Mouse (Mus musculus) urinary bladder, postnatal 4 days (tissue): Measurements from ENCODE around the gene Haghl.
"Not testable (repeated sequence)": the region's sequence is repeated elsewhere in the genome, so short reads cannot be mapped to it uniquely, and the experiment has no call there.

Experiments used
- DNase-seq, 2 experiments: peaks; one replicate each; pipeline ENCODE4 v3.0.0; 2021 to 2022; ENCODE audit warnings: low spot score in 2 of 2

Haghl gene

DNA sequence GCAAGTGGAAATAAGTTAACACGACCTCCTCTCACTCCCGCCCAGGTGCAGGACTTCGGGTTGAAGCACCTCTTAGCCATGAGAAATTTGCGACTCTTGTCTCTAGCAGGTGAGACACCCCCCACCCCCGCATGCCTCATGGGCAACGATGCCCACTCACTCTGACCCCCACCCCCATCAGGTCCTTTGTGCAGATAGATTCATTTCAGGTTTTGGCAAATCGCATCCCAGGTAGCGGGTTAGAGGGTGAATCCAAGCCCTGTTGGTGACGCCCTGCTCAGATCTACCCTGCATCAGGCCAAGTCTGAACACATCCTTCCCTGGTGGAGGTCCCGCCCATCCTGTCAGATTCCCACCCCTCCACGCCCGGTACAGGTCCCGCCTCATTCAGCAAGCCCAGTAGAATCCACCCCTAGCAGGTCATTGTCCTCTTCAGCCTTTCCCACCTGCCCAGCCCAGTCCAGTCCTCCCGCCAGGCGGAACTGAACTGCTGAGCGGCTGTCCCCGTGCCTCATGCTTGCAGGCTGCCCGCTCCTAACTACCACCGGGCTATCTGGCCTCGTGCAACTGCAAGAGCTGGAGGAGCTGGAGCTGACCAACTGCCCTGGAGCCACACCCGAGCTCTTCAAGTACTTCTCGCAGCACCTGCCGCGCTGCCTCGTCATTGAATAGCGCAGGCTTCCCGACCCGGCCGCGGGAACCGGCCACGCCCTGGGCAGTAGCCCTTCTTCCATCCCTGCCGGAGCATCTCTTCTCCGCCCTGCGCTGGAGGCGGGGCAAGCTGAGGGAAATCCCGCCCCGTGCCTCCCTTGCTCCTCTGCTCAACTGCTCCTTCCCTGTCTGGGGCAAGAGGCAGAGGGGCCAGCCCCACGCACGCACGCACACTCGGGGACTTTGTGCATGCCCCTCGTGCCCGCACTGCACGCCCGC, 33.6 kb upstream of the Haghl start:
- no peak for DNase-seq

DNA sequence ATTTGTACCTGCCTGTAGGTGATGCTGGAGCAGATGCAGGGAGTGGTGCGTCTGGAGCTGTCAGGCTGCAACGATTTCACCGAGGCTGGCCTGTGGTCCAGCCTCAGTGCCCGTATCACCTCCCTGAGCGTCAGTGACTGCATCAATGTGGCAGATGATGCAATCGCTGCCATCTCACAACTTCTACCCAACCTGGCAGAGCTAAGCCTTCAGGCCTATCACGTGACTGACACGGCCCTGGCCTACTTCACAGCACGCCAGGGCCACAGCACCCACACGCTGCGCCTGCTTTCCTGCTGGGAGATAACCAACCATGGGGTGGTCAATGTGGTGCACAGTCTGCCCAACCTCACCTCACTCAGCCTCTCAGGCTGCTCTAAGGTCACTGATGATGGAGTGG, 32.2 kb upstream of the Haghl start:
- DNase-seq, result no peak

DNA sequence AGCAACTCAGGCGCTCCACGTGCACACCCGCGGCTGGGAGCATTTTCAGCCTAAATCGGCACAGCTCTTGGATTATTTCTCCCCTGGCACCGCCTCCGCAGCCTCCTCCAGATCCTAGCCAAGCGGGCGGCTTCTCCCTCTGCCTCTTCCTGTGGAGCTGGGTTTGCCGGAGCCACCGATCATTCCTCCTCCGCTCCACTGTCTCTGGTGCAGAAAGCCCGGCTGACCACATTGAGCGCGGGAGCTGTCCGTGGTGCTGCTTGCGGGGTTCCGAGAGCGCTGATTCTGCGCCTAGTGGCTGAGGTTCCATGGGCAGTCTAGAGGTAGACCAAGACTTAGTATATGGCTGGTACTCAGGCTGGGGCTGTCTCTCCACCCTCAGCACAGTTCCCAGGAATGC, 28.0 kb upstream of the Haghl start:
- DNase-seq, result peak; percentile 81 to 93

DNA sequence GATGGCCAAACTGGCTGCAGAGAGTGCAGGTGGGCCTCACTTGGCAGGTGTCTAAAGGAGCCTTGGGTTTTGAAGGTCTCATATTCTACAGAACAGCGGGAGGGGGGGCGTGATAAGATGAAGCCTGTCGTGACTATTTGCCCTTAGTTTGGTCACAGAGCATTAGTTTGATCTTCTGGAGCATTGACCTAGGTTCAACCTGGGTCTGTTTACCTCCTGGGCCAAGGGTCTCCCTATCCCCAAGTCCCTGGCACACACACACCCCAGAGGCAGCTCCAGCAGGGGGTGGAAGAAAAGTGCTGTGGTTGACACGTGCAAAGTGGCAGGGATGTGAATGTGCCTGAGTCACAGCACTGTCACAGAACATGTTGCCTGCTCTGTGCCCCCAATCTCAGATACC, 25.4 kb upstream of the Haghl start:
- DNase-seq, result no peak

DNA sequence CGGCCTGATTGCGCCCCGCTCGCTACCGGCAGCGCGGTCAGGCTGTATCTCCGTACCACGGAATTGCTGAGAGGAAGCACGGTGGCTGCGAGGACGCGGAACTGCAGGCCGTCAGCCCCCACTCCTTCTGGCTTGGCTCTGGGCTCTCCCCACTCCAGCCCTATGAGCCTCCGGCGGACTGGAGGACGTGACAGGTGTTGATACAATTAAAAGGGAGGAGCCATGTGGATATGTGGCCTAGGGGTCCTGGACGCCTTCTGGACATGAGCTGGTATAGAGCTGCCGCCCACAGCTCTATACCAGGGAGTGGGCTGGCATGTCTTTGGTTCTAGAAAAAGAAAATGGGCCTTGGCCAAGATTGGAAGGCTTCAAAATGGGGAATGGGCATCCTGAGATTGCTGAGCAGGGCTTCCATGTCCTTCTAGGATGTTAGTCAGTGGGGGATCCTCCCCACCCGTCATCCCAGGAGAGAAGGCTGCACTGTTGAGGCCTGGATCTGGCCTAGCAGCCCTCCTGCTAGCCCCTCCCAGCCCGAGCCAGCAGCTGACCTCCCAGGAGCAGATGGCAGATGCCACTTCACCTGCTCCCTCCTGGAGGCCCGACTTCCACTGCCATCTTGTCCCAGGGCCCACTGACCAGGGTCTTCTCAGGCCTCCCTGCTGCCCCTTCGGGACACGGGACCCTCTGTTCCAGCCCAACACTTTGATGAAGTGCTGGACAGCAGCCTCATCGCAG, 24.3 kb upstream of the Haghl start:
- no peak for DNase-seq

DNA sequence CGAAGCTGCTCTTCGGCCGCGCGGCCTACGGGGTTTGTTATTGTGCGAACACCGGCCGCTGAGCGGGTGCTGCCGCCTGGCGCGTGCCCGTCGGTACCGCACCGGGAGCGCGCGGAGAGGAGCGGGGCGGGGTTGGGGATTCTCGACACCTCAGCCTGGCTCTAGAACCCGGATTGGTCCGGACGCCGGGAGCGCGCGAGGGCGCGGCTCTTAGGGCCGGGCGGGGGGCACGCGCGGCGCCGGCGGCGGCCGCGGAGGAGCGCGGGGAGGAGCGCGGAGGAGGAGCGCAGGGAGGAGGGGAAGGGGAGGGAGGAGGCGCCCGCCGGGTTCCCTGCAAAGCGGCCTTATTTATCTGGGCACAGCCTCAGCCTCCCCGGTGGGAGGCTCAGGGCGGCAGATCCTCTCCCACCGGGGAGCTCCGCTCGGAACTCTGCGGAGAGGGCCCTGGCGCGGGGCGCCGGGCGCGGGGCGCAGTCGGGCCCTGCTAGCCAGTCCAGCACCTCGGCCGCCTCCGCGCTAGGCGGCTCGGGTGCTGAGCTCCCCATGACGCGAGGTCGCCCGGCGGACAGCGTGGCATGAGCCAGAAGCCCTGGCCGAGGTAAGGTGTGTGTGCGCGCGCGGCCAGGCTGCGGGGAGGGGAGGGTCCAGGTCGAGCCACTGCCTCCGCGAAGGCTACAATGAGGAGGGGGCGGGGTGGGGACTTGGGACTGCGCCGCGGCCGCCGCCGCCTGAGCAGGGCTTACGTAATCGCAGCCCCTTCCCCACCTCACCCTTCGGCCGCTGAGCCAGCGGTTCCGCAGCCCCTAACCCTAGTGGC, 23.5 kb upstream of the Haghl start, which contains the start of gene Fbxl16:
Gene Fbxl16, plus strand, starts transcription at position 297 of the 817 bp plus-strand sequence.
- no peak for DNase-seq

DNA sequence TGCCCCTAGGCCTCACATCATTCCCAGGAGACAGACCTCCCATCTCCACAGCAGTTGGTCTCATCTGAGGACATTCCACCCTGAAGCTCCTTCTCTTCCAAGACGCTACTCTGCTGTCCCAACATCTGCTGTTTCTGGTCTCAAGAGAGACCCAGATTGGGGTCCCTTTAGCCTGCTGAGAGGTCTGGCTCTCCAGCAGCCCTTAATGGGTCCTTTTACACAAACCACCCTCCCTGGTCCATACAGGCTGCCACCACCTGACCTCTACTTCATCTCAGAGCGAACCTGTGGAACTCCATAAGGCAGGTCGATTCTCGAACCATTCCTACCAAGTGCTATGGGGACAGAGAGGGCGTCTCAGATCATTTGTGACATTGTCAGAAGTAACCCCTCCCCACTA, 22.6 kb upstream of the Haghl start:
- no peak for DNase-seq

DNA sequence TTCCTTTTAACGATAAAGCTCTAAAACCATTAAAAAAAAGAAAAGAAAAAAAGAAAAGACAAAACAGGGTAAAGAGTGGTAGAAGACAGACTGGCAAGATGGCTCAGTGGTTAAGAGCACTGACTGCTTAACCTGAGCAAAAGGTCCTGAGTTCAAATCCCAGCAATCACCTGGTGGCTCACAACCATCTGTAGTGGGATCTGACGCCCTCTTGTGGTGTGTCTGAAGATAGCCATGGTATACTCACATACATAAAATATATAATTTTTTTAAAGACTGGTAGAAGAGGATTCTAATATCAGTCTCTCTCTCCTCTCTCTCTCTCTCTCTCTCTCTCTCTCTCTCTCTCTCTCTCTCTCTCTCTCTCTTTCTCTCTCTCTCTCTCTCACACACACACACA, 22.0 kb upstream of the Haghl start:
- not testable (repeated sequence) for DNase-seq

DNA sequence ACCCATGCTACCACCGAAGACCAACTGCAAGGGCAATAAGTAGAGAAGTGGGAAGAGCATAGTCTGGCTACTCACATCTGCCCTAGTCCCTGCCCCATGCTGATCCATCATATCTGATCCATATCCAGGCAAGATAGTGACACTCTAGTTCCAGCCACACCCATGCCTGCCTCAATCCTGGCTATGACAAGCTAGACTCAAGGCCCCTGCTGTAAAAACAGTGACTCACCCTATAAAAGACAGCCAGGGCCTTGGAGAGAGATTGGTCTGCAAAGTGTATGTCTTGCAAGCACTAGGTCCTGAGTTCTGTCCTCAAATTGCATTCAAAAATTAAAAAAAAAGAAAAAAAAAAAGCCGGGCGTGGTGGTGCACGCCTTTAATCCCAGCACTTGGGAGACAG, 21.0 kb upstream of the Haghl start:
- no peak for DNase-seq

DNA sequence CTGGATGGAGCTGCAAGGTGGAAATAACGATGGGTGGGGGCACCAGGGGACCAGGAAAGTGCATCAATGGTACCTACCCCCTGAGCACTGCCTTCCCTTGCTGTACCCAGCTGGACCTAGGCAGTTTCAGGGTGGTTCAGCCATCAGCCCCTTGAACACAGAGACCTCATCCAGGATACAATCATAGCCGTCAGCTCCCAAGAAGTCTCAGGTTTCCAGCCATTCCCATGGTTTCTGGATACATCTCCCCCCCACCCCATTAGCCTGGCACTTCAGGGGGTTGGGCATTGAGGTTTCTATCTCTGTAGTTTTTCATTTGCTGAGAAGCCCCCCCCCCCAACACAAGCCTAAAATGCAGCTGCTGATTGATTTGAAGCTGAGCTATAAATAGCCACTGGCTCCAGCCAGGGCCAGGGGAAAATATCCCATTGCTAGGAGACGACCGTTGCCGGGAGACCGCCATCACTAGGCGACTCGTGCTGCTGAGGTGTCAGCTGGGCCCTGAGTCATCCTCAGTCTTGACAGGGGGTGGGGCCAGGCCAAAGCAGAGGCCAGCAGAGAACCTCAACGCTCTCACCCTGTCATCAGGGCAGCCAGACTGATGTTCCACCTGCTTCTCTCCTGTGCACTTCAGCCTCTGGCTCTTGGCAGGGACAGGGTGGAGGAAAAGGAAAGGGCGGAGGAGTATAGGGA, 17.5 kb upstream of the Haghl start:
- no peak for DNase-seq

DNA sequence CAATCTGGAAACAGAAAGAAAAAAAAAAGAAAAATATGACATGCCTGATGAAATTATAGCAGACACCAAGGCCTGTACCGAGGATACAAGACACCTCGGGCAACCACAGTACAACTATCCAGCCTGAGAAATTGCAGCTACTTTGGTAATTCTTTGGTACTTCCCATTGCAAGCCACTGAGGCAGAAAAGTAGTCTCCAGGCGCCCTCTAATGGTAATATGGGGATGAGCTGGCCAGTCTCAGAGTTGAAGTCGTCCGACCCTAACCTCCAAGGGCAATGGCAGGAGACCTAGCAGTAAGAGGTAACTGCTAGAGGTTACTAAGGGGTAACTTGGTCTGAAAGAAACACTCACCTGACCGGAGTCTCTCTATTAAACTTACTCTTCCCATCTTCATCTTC, 15.6 kb upstream of the Haghl start:
- no peak for DNase-seq

DNA sequence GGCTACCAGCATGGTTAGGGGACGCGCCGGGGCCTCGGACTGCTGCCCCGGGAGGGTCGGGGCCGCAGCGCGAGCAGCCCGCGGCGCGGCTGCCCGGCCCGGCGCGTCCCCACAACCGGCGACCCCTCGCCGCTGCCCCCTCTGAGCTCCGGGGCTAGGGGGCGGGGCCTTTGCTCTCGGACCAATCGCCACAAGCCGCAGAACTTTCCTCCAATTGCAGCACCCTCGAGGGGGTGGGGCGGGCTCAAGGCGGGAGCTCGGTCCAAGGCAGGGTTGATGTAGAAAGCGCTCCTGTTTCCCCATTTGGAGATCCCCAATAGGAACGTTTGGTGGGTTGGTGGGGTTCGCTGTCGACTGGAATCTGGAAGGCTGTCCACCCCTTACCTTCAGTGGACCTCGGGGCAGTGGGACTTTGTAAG, 11.5 kb upstream of the Haghl start, which contains the start of gene Metrn:
Gene Metrn, minus strand, starts transcription at position 186 of the 419 bp plus-strand sequence.
- peak; percentile 82 to 91 for DNase-seq

DNA sequence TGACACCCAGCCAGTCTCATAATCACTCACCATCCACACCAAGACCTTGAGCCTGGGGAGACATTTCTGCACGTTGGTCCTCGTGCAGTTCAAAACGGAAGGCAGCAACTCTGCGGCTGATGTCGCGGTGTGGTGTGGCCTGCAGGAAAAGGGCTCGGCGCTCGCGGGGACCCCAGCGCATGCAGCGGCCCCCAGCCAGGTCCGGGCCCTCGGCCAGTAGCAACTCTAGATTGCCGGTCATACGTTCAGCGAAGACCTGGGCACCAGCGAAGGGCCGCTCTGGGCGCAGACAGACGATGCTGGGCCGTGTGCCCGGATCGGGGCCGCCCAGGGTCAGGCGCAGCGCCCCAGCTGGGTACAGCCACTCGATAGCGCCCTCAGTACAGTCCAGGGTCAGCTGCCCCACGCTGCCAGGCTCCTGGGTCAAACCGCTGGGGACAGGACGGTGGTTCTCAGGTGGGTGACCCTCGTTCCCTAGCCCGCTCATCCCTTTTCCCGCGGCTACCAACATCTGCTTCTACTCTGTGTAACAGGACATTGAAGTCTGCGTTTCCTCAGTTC, 10.8 kb upstream of the Haghl start:
- no peak for DNase-seq

DNA sequence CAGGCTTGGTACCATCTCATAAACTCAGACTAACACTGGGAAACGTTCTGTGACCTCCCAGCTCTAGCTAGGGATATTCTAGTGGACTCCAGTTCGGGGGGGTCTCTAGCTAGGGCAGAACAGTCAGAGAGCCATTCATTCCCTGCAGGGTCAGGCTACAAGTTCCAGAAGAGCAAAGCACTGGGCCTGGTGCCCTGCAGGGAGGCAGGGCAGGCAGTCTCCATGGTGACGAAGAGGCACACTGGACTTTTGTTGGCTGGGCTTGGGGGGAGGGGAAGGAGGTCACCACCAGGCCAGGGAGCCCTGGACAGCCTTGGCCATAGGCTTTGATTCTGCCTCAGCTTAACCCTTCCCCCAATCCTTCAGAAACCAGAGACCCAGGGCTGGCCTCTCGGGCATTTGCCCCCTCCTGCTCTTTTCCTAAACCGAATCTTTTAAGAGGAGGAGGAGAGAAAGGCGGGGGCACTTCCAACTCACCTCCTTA, 10.2 kb upstream of the Haghl start, which contains the start of gene AC134908.4:
Gene AC134908.4, minus strand, starts transcription at position 51 of the 484 bp plus-strand sequence.
- no peak for DNase-seq

DNA sequence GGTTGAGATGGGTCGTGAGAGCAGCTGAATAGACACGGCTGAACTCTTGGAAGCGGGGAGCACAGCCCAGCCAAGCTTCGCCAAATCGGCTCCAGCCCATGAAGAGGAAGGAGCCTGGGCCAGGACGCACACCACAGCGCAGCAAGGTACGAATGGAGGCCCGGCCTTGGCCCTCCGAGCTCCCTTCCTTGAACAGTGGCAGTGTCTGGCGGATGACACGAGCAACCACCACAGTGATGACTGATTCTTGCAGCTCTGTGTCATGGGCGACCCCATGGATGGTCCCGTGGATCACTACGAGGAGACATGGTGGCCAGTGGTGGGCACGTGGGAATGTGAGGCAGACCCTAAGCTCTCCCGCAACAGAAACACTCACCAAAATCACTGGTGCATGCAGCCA, 9.5 kb upstream of the Haghl start:
- no peak for DNase-seq

DNA sequence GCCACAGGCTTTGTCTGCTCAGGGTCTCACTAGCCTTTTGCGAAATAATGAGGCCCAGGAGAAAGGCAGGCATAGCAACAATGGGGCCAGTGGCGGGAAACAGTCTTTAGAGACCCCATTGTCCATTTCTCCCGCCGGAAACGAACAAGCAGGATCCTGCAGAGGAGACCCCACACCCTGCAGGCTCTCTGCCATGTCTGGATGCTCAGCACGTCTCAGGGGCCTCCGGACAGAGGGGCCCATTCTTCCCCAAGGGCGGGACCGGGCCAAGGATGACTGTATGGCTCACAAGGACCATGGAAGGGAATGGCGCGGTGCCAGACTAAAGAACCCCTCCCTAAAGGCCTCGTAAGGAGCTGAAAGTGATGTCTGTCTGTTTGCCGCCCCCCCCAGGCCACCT, 8.7 kb upstream of the Haghl start:
- DNase-seq, result no peak

DNA sequence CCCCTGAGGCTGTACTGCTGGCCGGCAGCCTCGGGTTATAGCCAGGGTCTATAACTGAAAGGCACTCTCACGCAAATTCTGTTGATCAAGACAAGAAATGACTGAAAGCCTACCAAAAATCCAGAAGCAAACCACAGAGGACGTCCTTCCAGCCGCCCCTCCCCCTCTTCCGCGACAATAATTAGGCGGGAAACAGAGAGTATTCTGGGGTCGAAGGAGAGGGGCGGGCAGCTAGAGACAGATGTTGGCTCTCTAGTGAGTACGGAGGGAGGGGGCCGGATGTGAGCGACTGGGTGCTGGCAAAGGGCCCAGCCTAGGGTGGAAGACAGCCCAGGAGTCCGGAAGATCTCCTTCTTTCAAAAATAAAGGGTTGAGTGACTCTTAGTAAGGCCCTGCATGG, 7.1 kb upstream of the Haghl start, which contains the start of gene Fam173a:
Gene Fam173a, minus strand, starts transcription at position 287 of the 400 bp plus-strand sequence.
- DNase-seq, result peak; percentile 78 to 79

DNA sequence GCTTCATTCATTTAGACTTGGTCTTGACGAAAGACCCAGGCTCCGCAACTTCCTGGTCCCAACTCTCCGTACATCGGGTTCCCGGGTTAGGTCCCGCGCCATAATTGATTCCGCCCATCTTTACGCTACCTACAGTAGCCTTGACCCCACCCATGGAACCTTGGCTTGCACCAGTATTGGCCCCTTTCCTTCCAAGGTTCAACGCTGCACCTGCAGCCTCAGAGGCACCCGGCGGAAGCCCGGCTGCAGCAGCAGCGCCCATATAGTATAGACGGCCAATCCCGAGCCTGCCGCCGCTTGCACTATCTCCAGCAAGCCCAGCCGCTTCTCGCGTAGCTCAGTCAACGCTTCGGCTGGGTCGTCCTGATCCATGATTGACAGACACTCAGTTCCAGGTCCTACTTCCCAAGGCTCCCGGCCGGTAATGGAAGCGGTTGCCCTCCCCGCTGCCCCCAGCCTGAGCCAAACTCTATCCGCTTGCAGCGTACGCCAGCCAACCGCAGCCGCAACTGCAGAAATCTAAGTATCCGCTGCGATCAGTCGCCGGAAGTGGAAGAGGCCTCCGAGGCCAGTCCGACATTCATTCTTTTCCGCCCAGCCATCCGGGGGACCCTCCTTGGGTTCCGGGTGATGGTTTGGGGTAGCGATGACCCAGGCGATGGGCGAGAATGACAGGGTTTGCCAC, 6.5 kb upstream of the Haghl start:
- peak; percentile 84 to 90 for DNase-seq

DNA sequence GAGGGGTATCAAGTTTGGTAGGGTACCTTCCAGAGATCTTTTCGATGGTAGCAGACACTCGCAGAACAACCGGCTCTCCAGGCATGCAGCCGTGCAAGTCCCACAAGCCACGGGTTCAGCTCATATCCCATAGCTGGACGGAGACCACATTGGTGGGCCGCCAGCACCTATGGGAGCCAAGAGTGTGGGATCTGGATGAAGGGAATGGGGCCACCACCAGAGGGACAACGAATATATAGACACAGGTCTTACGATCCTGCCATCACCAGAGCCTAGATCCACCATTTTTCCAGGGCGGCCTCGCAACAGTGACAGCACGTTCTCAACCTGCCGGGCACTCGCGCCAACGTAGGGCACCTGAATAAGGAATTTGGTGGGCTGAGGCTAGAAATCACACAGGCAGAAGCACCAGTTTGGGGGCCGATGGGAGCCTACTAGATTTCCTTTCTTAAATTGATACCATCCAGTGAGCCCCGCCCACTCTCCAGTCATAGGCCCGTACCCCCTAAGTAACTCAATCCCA, 5.9 kb upstream of the Haghl start:
- DNase-seq, result no peak
